Mouse (Mus musculus): ENCODE results near the gene Crocc2. TPM values are rescaled to one million over a fixed set of nuclear protein-coding genes. Genes with fewer than 3 reads are reported as not detected.

Crocc2 gene
- polyA plus RNA-seq, 1 experiment from 2014 or later = 3.7 TPM

- Histone ChIP-seq H3K9me3 (ENCODE audit: low read depth, low read length) (no peaks in the 10 kb centered on the region), H3K4me2 (no peak overlapping the region), H3K4me3 (ENCODE audit: low read depth, low read length) (no peak overlapping the region), H3K27ac (ENCODE audit: low read depth) (no peak overlapping the region), H3K36me3 (ENCODE audit: insufficient read depth) (no peaks in the 10 kb centered on the region), H3K9ac (no peak overlapping the region), H3K27me3 (ENCODE audit: insufficient read depth, low read length) (no peaks in the 10 kb centered on the region), H3K4me1 (ENCODE audit: insufficient read depth) (no peaks in the 10 kb centered on the region)
- ATAC-seq (ENCODE audit: insufficient read depth) = no peak
- DNase-seq = peak; percentile 26
- WGBS = 53% methylated on average over 2 of the region's 2 CpGs
- no peak for TF ChIP-seq CTCF (IDR thresholded peaks at IDR 0.05; ENCODE audit: low read depth)
Measured at GRCm38 (mm10) chr1:93150907-93151661, 17.4 kb upstream of the Crocc2 start.

- Histone ChIP-seq H3K4me2 (peak overlapping the region; percentile 48), H3K36me3 (ENCODE audit: insufficient read depth) (no peaks in the 10 kb centered on the region), H3K4me1 (ENCODE audit: insufficient read depth) (peaks cover 6% of the 10 kb centered on the region), H3K9ac (no peak overlapping the region), H3K27ac (ENCODE audit: low read depth) (no peak overlapping the region), H3K27me3 (ENCODE audit: insufficient read depth, low read length) (no peaks in the 10 kb centered on the region), H3K4me3 (ENCODE audit: low read depth, low read length) (no peak overlapping the region), H3K9me3 (ENCODE audit: low read depth, low read length) (no peaks in the 10 kb centered on the region)
- WGBS = 68% methylated on average over 4 of the region's 4 CpGs
- DNase-seq (peak; percentile 31), ATAC-seq (ENCODE audit: insufficient read depth) (no peak)
- TF ChIP-seq CTCF (IDR thresholded peaks at IDR 0.05; ENCODE audit: low read depth) = no peak
Measured at GRCm38 (mm10) chr1:93157566-93157965, 11.0 kb upstream of the Crocc2 start.

GRCm38 (mm10) chr1:93158916-93159315, 9.6 kb upstream of the Crocc2 start:
- H3K4me3 ChIP-seq (ENCODE audit: low read depth, low read length) = peak overlapping the region; percentile 22; the same call in 1 of the 2 replicates
- no peaks in the 10 kb centered on the region for H3K36me3 ChIP-seq (ENCODE audit: insufficient read depth)
- no peaks in the 10 kb centered on the region for H3K9me3 ChIP-seq (ENCODE audit: low read depth, low read length)
- ATAC-seq (ENCODE audit: insufficient read depth) (no peak), DNase-seq (no peak)
- H3K27me3 ChIP-seq (ENCODE audit: insufficient read depth, low read length) = no peaks in the 10 kb centered on the region
- peak overlapping the region; percentile 48 for H3K4me2 ChIP-seq
- TF ChIP-seq CTCF (IDR thresholded peaks at IDR 0.05; ENCODE audit: low read depth) = no peak
- no peak overlapping the region for H3K27ac ChIP-seq (ENCODE audit: low read depth)
- no peak overlapping the region for H3K9ac ChIP-seq
- WGBS = 69% methylated on average over 8 of the region's 8 CpGs
- peaks cover 6% of the 10 kb centered on the region for H3K4me1 ChIP-seq (ENCODE audit: insufficient read depth)

- no peaks in the 10 kb centered on the region for H3K27me3 ChIP-seq (ENCODE audit: insufficient read depth, low read length)
- peak; percentile 58 for ATAC-seq (ENCODE audit: insufficient read depth)
- WGBS = 66% methylated on average over 21 of the region's 21 CpGs
- H3K4me3 ChIP-seq (ENCODE audit: low read depth, low read length) = peak overlapping the region; percentile 22
- peak; percentile 66 for DNase-seq
- H3K4me1 ChIP-seq (ENCODE audit: insufficient read depth) = peaks cover 6% of the 10 kb centered on the region
- H3K9me3 ChIP-seq (ENCODE audit: low read depth, low read length) = no peaks in the 10 kb centered on the region
- H3K27ac ChIP-seq (ENCODE audit: low read depth) = peak overlapping the region; percentile 82
- H3K9ac ChIP-seq = no peak overlapping the region
- H3K4me2 ChIP-seq = peak overlapping the region; percentile 48
- H3K36me3 ChIP-seq (ENCODE audit: insufficient read depth) = no peaks in the 10 kb centered on the region
- no peak for TF ChIP-seq CTCF (IDR thresholded peaks at IDR 0.05; ENCODE audit: low read depth)
Measured at GRCm38 (mm10) chr1:93159566-93160500, 8.7 kb upstream of the Crocc2 start.

GRCm38 (mm10) chr1:93160501-93161133, 7.9 kb upstream of the Crocc2 start, which contains the start of gene 2310007B03Rik:
2310007B03Rik (minus strand) TSS chr1:93160948.
- no peak for DNase-seq
- Histone ChIP-seq H3K4me2 (peak within 1 kb of the TSS; percentile 48), H3K4me1 (ENCODE audit: insufficient read depth) (peaks cover 6% of the 10 kb centered on the region), H3K36me3 (ENCODE audit: insufficient read depth) (no peaks in the 10 kb centered on the region), H3K4me3 (ENCODE audit: low read depth, low read length) (peak within 1 kb of the TSS; percentile 22), H3K9me3 (ENCODE audit: low read depth, low read length) (no peaks in the 10 kb centered on the region), H3K27ac (ENCODE audit: low read depth) (peak within 1 kb of the TSS; percentile 82), H3K9ac (no peak within 1 kb of the TSS), H3K27me3 (ENCODE audit: insufficient read depth, low read length) (no peaks in the 10 kb centered on the region)
- WGBS = 65% methylated on average over 8 of the region's 8 CpGs
- ATAC-seq (ENCODE audit: insufficient read depth) = peak; percentile 15
- TF ChIP-seq CTCF (IDR thresholded peaks at IDR 0.05; ENCODE audit: low read depth) = no peak

GRCm38 (mm10) chr1:93161350-93161749, 7.2 kb upstream of the Crocc2 start:
- no peaks in the 10 kb centered on the region for H3K27me3 ChIP-seq (ENCODE audit: insufficient read depth, low read length)
- peak overlapping the region; percentile 82; the same call in 1 of the 2 replicates for H3K27ac ChIP-seq (ENCODE audit: low read depth)
- H3K36me3 ChIP-seq (ENCODE audit: insufficient read depth) = no peaks in the 10 kb centered on the region
- H3K9ac ChIP-seq = no peak overlapping the region
- no peak overlapping the region for H3K4me2 ChIP-seq
- ATAC-seq (ENCODE audit: insufficient read depth) (no peak), DNase-seq (peak; percentile 37)
- WGBS = 52% methylated on average over 8 of the region's 8 CpGs
- no peak for TF ChIP-seq CTCF (IDR thresholded peaks at IDR 0.05; ENCODE audit: low read depth)
- H3K4me3 ChIP-seq (ENCODE audit: low read depth, low read length) = no peak overlapping the region
- H3K9me3 ChIP-seq (ENCODE audit: low read depth, low read length) = no peaks in the 10 kb centered on the region
- H3K4me1 ChIP-seq (ENCODE audit: insufficient read depth) = peaks cover 6% of the 10 kb centered on the region

Measured in lung, embryonic 14.5 days (tissue).